Mouse (Mus musculus) heart, adult 2 months (tissue): ENCODE measurements at regions not wholly inside any gene's neighbourhood (a gene's known extent, or its start where the extent isn't known, plus 50 kb on each side); places are given as distances from the start of the nearest gene placed in this dataset.

ENCODE experiments used
- DNase-seq, 2 experiments: peaks; one replicate each; pipeline ENCODE4 v3.0.0; 2021
- H3K27ac ChIP-seq: fragments of 200-600 bp; 2 replicates; pipeline ENCODE4 v1.8.1; 2022
- H3K27me3 ChIP-seq: fragments of 200-500 bp; 2 replicates; pipeline ENCODE4 v1.6.1; 2012; ENCODE audit warnings: mild to moderate bottlenecking, low read length, inconsistent platforms, mixed read lengths; ENCODE audit not compliant: control insufficient read depth, insufficient read depth
- H3K36me3 ChIP-seq: fragments of 200-500 bp; 2 replicates; pipeline ENCODE4 v1.6.1; 2012; ENCODE audit warnings: low read length, inconsistent platforms; ENCODE audit not compliant: control insufficient read depth, insufficient read depth
- H3K4me1 ChIP-seq: fragments of 200-500 bp; 2 replicates; pipeline ENCODE4 v1.6.1; 2011; ENCODE audit warnings: low read length; ENCODE audit not compliant: control insufficient read depth, insufficient read depth
- H3K4me3 ChIP-seq: fragments of 200-600 bp; 2 replicates; pipeline ENCODE4 v1.8.1; 2022
- H3K79me2 ChIP-seq: fragments of 200-500 bp; replicated peaks from 2 replicates; pipeline ENCODE4 v1.6.1; 2012; ENCODE audit warnings: mild to moderate bottlenecking, inconsistent platforms, low read length, moderate library complexity, mixed read lengths; ENCODE audit not compliant: control insufficient read depth, insufficient read depth
- H3K9ac ChIP-seq: fragments of 200-500 bp; 2 replicates; pipeline ENCODE4 v1.6.1; 2012; ENCODE audit warnings: low read depth, mild to moderate bottlenecking, control low read depth, inconsistent platforms, low read length, mixed read lengths
- CTCF ChIP-seq: fragments of 200-600 bp; IDR thresholded peaks from 2 replicates; pipeline ENCODE4 v1.8.1; 2022; ENCODE audit warnings: antibody characterized with exemption, mild to moderate bottlenecking, moderate library complexity
- EP300 ChIP-seq: fragments of 200-500 bp; IDR thresholded peaks from 2 replicates; pipeline ENCODE4 v1.6.1; 2011; ENCODE audit warnings: low read depth, low read length, control low read depth; ENCODE audit not compliant: insufficient read depth
- POLR2A ChIP-seq: fragments of 200-500 bp; IDR thresholded peaks from 2 replicates; pipeline ENCODE4 v1.6.1; 2011; ENCODE audit warnings: mild to moderate bottlenecking, low read depth, low read length, control low read depth; ENCODE audit not compliant: insufficient read depth
- WGBS: fragments of 180-500 bp; shearing (Covaris S2); methylation state at CpG from one replicate; pipeline ENCODE4 v1.1.7; 2018; 5-methylcytosine and 5-hydroxymethylcytosine counted together
- intact Hi-C: fragments of 180-260 bp; cut with DNase I; formaldehyde crosslinking; loops from one replicate; pipeline ENCODE4 v1.15.1; 2025

DNA sequence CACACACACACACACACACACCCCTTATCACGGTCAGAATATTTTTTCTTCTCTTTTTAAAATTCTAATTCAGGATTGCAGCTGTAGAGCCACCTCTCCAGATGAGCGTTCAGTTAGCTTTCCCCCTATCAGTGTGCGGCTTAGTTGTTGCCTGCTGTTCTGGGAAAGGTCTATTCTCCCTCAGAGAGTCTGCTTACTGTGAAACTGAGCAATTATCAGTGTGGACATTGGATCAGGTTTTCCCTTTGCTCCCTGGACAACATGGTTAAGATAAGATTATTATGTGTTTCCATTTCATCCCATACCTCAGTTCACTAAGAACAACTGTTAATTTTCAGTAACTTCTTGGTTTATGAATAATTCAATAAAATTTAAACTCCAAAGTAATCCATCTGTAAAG is 268.3 kb downstream of the Inhba start:
- Histone ChIP-seq H3K27ac (no peak overlapping the region), H3K79me2 (no peaks in the 10 kb centered on the region)

DNA sequence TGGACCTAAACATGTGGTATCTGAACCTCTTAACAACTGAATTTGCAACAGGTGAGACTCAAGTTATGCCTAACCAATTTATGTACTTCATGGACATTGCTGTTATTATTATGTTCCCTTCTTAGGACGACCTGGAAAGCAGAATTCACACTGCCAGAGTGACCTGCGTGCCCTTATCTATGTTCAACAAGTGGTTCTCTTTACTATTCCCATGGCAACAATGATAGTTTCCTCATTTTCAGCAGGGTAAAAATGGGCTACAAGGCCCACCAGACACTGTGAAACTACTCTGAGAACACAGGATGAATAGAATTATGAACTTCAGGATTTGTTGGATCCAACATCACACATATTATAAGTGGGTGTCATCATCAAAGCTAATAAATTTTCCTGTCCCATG is 269.1 kb downstream of the Inhba start:
- intact Hi-C loops: no loop called here
- Histone ChIP-seq H3K4me3 (no peak overlapping the region), H3K36me3 (no peaks in the 10 kb centered on the region), H3K4me1 (no peaks in the 10 kb centered on the region), H3K27me3 (no peaks in the 10 kb centered on the region), H3K27ac (no peak overlapping the region), H3K79me2 (no peaks in the 10 kb centered on the region), H3K9ac (no peak overlapping the region)
- TF ChIP-seq EP300: no peak
- TF ChIP-seq POLR2A: no peak
- no peak for TF ChIP-seq CTCF
- DNase-seq: no peak
- 54% methylated on average over 2 of the region's 2 CpGs for WGBS

More for the DNA sequence above, 268.3 kb downstream of the Inhba start:
- TF ChIP-seq POLR2A (no peak), EP300 (no peak), CTCF (no peak)
- no peak overlapping the region for H3K4me3 ChIP-seq
- H3K9ac ChIP-seq: no peak overlapping the region
- WGBS: 59% methylated on average over 3 of the region's 3 CpGs
- H3K4me1 ChIP-seq: no peaks in the 10 kb centered on the region
- no peak for DNase-seq
- no peaks in the 10 kb centered on the region for H3K27me3 ChIP-seq
- no peaks in the 10 kb centered on the region for H3K36me3 ChIP-seq
- intact Hi-C loops: no loop called here

- H3K4me1 ChIP-seq: no peaks in the 10 kb centered on the region
- H3K9ac ChIP-seq: no peak overlapping the region
- TF ChIP-seq EP300 (no peak), POLR2A (no peak), CTCF (no peak)
- no peaks in the 10 kb centered on the region for H3K27me3 ChIP-seq
- H3K36me3 ChIP-seq: no peaks in the 10 kb centered on the region
- no peak for DNase-seq
- no peak overlapping the region for H3K4me3 ChIP-seq
- H3K27ac ChIP-seq: no peak overlapping the region
- no peaks in the 10 kb centered on the region for H3K79me2 ChIP-seq
- intact Hi-C loops: no loop called here
These were observed 270.1 kb downstream of the Inhba start for GRCm38 (mm10) chr13:16281777-16282176.

- no peak overlapping the region for H3K27ac ChIP-seq
- intact Hi-C loops: no loop called here
- no peak overlapping the region for H3K4me3 ChIP-seq
These were observed 270.6 kb downstream of the Inhba start for GRCm38 (mm10) chr13:16282230-16282629.

GRCm38 (mm10) chr13:16283336-16283735 is 271.7 kb downstream of the Inhba start:
- intact Hi-C loops: no loop called here
- 79% methylated on average over 4 of the region's 4 CpGs for WGBS
- no peak for TF ChIP-seq POLR2A
- no peak for TF ChIP-seq EP300
- no peak for TF ChIP-seq CTCF
- H3K36me3 ChIP-seq: no peaks in the 10 kb centered on the region
- H3K27ac ChIP-seq: no peak overlapping the region
- H3K79me2 ChIP-seq: no peaks in the 10 kb centered on the region
- H3K27me3 ChIP-seq: no peaks in the 10 kb centered on the region
- H3K4me3 ChIP-seq: no peak overlapping the region
- H3K9ac ChIP-seq: no peak overlapping the region
- DNase-seq: no peak
- no peaks in the 10 kb centered on the region for H3K4me1 ChIP-seq

More at GRCm38 (mm10) chr13:16282230-16282629, 270.6 kb downstream of the Inhba start:
- 28% methylated on average over 2 of the region's 2 CpGs for WGBS
- Histone ChIP-seq H3K4me1 (no peaks in the 10 kb centered on the region), H3K27me3 (no peaks in the 10 kb centered on the region), H3K36me3 (no peaks in the 10 kb centered on the region), H3K79me2 (no peaks in the 10 kb centered on the region), H3K9ac (no peak overlapping the region)
- no peak for DNase-seq
- TF ChIP-seq EP300: no peak
- TF ChIP-seq POLR2A: no peak
- TF ChIP-seq CTCF: no peak

DNA sequence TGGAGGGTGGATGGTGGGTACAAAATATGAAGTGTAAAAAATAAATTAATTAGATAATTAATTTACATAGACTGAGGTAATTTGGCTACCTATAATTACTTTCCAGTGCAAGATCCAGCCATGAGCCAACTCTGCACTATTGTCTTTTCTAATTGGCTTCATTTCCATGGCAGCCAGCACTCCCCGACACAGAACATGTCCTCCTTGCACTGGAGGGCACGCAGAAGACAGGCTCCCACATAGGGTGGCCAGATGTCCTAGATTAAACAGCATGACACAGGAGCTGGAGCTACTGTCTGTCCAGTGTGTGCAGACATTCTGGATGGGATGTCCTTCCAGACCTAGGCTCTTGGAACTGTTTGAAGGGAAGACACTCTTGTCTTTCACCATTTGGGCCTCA is 278.0 kb downstream of the Inhba start:
- intact Hi-C loops: no loop called here
- H3K79me2 ChIP-seq: no peaks in the 10 kb centered on the region
- H3K9ac ChIP-seq: no peak overlapping the region
- DNase-seq: no peak
- H3K36me3 ChIP-seq: no peaks in the 10 kb centered on the region
- H3K4me3 ChIP-seq: no peak overlapping the region
- H3K27me3 ChIP-seq: no peaks in the 10 kb centered on the region
- H3K27ac ChIP-seq: no peak overlapping the region
- WGBS: 85% methylated on average over 2 of the region's 2 CpGs
- no peaks in the 10 kb centered on the region; the same call in 1 of the 2 replicates for H3K4me1 ChIP-seq
- no peak for TF ChIP-seq EP300
- TF ChIP-seq POLR2A: no peak
- no peak for TF ChIP-seq CTCF

GRCm38 (mm10) chr13:16290784-16291183 is 279.1 kb downstream of the Inhba start:
- DNase-seq: no peak
- TF ChIP-seq CTCF (no peak), POLR2A (no peak), EP300 (no peak)
- Histone ChIP-seq H3K36me3 (no peaks in the 10 kb centered on the region), H3K9ac (no peak overlapping the region), H3K79me2 (no peaks in the 10 kb centered on the region), H3K4me3 (no peak overlapping the region), H3K4me1 (no peaks in the 10 kb centered on the region; the same call in 1 of the 2 replicates), H3K27me3 (no peaks in the 10 kb centered on the region), H3K27ac (no peak overlapping the region)
- 49% methylated on average over 2 of the region's 2 CpGs for WGBS
- intact Hi-C loops: no loop called here
